Mouse (Mus musculus) embryonic facial prominence, embryonic 14.5 days (tissue): ENCODE measurements around the gene Neb. TPM values are rescaled to one million over a fixed set of nuclear protein-coding genes. Genes with fewer than 3 reads are reported as not detected.
"Not testable (repeated sequence)": the region's sequence is repeated elsewhere in the genome, so short reads cannot be mapped to it uniquely, and the experiment has no call there.

Source experiments
- ATAC-seq: fragments of 200-750 bp; cut with Nextera tagmentation; 2 replicates; pipeline ENCODE4 v1.8.0; 2017; ENCODE audit warnings: low read depth, moderate number of reproducible peaks, moderate TSS enrichment
- DNase-seq: peaks from one replicate; pipeline ENCODE4 v3.0.0-alpha.2; 2015; ENCODE audit warnings: low spot score
- H3K27ac ChIP-seq: fragments of 300-500 bp; sonication (generic); replicated peaks from 2 replicates; pipeline ENCODE4 v1.5.1; 2014; ENCODE audit warnings: low read depth, mild to moderate bottlenecking, low read length, moderate library complexity
- H3K27me3 ChIP-seq: fragments of 300-500 bp; sonication (generic); replicated peaks from 2 replicates; pipeline ENCODE4 v1.6.1; 2014; ENCODE audit warnings: low read length; ENCODE audit not compliant: control insufficient read depth, insufficient read depth
- H3K36me3 ChIP-seq: fragments of 300-500 bp; sonication (generic); 2 replicates; pipeline ENCODE4 v1.6.1; 2014; ENCODE audit warnings: low read length, mixed read lengths; ENCODE audit not compliant: control insufficient read depth, insufficient read depth
- H3K4me1 ChIP-seq: fragments of 300-500 bp; sonication (generic); 2 replicates; pipeline ENCODE4 v1.6.1; 2014; ENCODE audit warnings: antibody characterized with exemption, low read length; ENCODE audit not compliant: control insufficient read depth, insufficient read depth
- H3K4me2 ChIP-seq: fragments of 300-500 bp; sonication (generic); 2 replicates; pipeline ENCODE4 v1.6.1; 2014; ENCODE audit warnings: low read depth, mild to moderate bottlenecking, low read length, moderate library complexity, mixed read lengths
- H3K4me3 ChIP-seq: fragments of 300-500 bp; sonication (generic); 2 replicates; pipeline ENCODE4 v1.5.1; 2014; ENCODE audit warnings: low read depth, mild to moderate bottlenecking, low read length
- H3K9ac ChIP-seq: fragments of 300-500 bp; sonication (generic); 2 replicates; pipeline ENCODE4 v1.6.1; 2014; ENCODE audit warnings: low read depth, mild to moderate bottlenecking, low read length, moderate library complexity, mixed read lengths
- H3K9me3 ChIP-seq: fragments of 300-500 bp; sonication (generic); 2 replicates; pipeline ENCODE4 v1.6.1; 2016; ENCODE audit warnings: low read length; ENCODE audit not compliant: control insufficient read depth
- WGBS: fragments of 180-500 bp; shearing (Covaris S2); extraction: QIAGEN DNeasy Blood & Tissue Kit; methylation state at CpG from one replicate; pipeline ENCODE4 v1.1.7; 2014; 5-methylcytosine and 5-hydroxymethylcytosine counted together
- polyA plus RNA-seq: library from polyadenylated mRNA; unstranded; fragments of >200 nt; fragmentation: Nextera tagmentation; extraction: Ambion mirVana; gene quantifications from 2 replicates; pipeline ENCODE4 v1.2.1, GENCODE M21; 2014

Neb gene
- polyA plus RNA-seq, 1 experiment from 2014 or later: 249 TPM

GRCm38 (mm10) chr2:52177726-52178125, 200.5 kb downstream of the Neb start:
- Histone ChIP-seq H3K4me2 (no peak overlapping the region), H3K36me3 (no peaks in the 10 kb centered on the region), H3K4me3 (no peak overlapping the region), H3K4me1 (no peaks in the 10 kb centered on the region), H3K27me3 (no peaks in the 10 kb centered on the region), H3K27ac (no peak overlapping the region), H3K9ac (no peak overlapping the region), H3K9me3 (no peaks in the 10 kb centered on the region)
- DNase-seq (no peak), ATAC-seq (no peak)
- WGBS: 87% methylated on average over 9 of the region's 9 CpGs

GRCm38 (mm10) chr2:52177184-52177583, 201.1 kb downstream of the Neb start:
- ATAC-seq (no peak), DNase-seq (no peak)
- no peaks in the 10 kb centered on the region for H3K4me1 ChIP-seq

GRCm38 (mm10) chr2:52176537-52176936, 201.7 kb downstream of the Neb start:
- H3K9ac ChIP-seq: no peak overlapping the region
- ATAC-seq: no peak
- no peak overlapping the region for H3K27ac ChIP-seq
- H3K4me1 ChIP-seq: no peaks in the 10 kb centered on the region
- WGBS: 67% methylated on average over 8 of the region's 8 CpGs
- no peaks in the 10 kb centered on the region for H3K9me3 ChIP-seq
- no peak for DNase-seq
- H3K4me2 ChIP-seq: no peak overlapping the region
- H3K27me3 ChIP-seq: no peaks in the 10 kb centered on the region
- H3K4me3 ChIP-seq: no peak overlapping the region
- H3K36me3 ChIP-seq: no peaks in the 10 kb centered on the region

More at GRCm38 (mm10) chr2:52177184-52177583, 201.1 kb downstream of the Neb start:
- Histone ChIP-seq H3K9me3 (no peaks in the 10 kb centered on the region), H3K27me3 (no peaks in the 10 kb centered on the region), H3K27ac (no peak overlapping the region), H3K4me2 (no peak overlapping the region), H3K36me3 (no peaks in the 10 kb centered on the region), H3K9ac (no peak overlapping the region), H3K4me3 (no peak overlapping the region)
- 95% methylated on average over 7 of the region's 7 CpGs for WGBS

- H3K9ac ChIP-seq: no peak overlapping the region
- no peak for ATAC-seq
- H3K9me3 ChIP-seq: no peaks in the 10 kb centered on the region
Observed at GRCm38 (mm10) chr2:52174951-52175350, 203.3 kb downstream of the Neb start.

GRCm38 (mm10) chr2:52169243-52170005, 208.8 kb downstream of the Neb start:
- Histone ChIP-seq H3K27ac (no peak overlapping the region), H3K36me3 (no peaks in the 10 kb centered on the region), H3K4me3 (no peak overlapping the region), H3K9me3 (no peaks in the 10 kb centered on the region), H3K9ac (no peak overlapping the region), H3K4me1 (no peaks in the 10 kb centered on the region), H3K4me2 (no peak overlapping the region), H3K27me3 (no peaks in the 10 kb centered on the region)
- WGBS: 73% methylated on average over 7 of the region's 7 CpGs
- ATAC-seq: no peak
- no peak for DNase-seq

More at GRCm38 (mm10) chr2:52174951-52175350, 203.3 kb downstream of the Neb start:
- H3K4me1 ChIP-seq: no peaks in the 10 kb centered on the region
- no peaks in the 10 kb centered on the region for H3K36me3 ChIP-seq
- H3K27me3 ChIP-seq: no peaks in the 10 kb centered on the region
- H3K4me3 ChIP-seq: no peak overlapping the region
- no peak overlapping the region for H3K4me2 ChIP-seq
- no peak for DNase-seq
- 91% methylated on average over 4 of the region's 4 CpGs for WGBS
- no peak overlapping the region for H3K27ac ChIP-seq

- ATAC-seq: no peak
Observed at GRCm38 (mm10) chr2:52153064-52153463, 225.2 kb downstream of the Neb start.

GRCm38 (mm10) chr2:52133351-52133750, 244.9 kb downstream of the Neb start:
- H3K36me3 ChIP-seq: peaks cover 17% of the 10 kb centered on the region
- no peaks in the 10 kb centered on the region for H3K4me1 ChIP-seq
- H3K27ac ChIP-seq: no peak overlapping the region
- WGBS: 81% methylated on average over 2 of the region's 2 CpGs
- no peaks in the 10 kb centered on the region for H3K27me3 ChIP-seq
- 0 out of 2 replicates have a peak, but pooled peaks cover 3% of the 10 kb centered on the region for H3K9me3 ChIP-seq
- ATAC-seq (0 out of 2 replicates have a peak, but pooled peaks have one; percentile 47), DNase-seq (peak; percentile 24)
- H3K9ac ChIP-seq: no peak overlapping the region
- H3K4me3 ChIP-seq: no peak overlapping the region
- H3K4me2 ChIP-seq: no peak overlapping the region

More at GRCm38 (mm10) chr2:52153064-52153463, 225.2 kb downstream of the Neb start:
- Histone ChIP-seq H3K4me1 (no peaks in the 10 kb centered on the region), H3K9me3 (no peaks in the 10 kb centered on the region), H3K27ac (no peak overlapping the region), H3K36me3 (no peaks in the 10 kb centered on the region), H3K27me3 (no peaks in the 10 kb centered on the region), H3K9ac (no peak overlapping the region), H3K4me3 (no peak overlapping the region), H3K4me2 (no peak overlapping the region)
- 76% methylated on average over 3 of the region's 3 CpGs for WGBS
- DNase-seq: no peak

- not testable (repeated sequence) for H3K27ac ChIP-seq, DNase-seq, ATAC-seq, H3K4me2 ChIP-seq, H3K27me3 ChIP-seq, H3K4me3 ChIP-seq, H3K4me1 ChIP-seq, H3K9ac ChIP-seq
- Histone ChIP-seq H3K36me3 (peaks cover 14% of the 10 kb centered on the region), H3K9me3 (peaks cover 13% of the 10 kb centered on the region)
- 96% methylated on average over 20 of the region's 20 CpGs for WGBS
Observed at GRCm38 (mm10) chr2:52131370-52131769, 246.9 kb downstream of the Neb start.

GRCm38 (mm10) chr2:52114086-52114485, 264.2 kb downstream of the Neb start:
- 61% methylated on average over 1 of the region's 1 CpGs for WGBS
- ATAC-seq (no peak), DNase-seq (no peak)
- no peak overlapping the region for H3K9ac ChIP-seq
- no peak overlapping the region for H3K4me3 ChIP-seq
- H3K27me3 ChIP-seq: no peaks in the 10 kb centered on the region
- H3K4me1 ChIP-seq: no peaks in the 10 kb centered on the region
- H3K27ac ChIP-seq: no peak overlapping the region
- H3K36me3 ChIP-seq: peaks cover 84% of the 10 kb centered on the region
- no peak overlapping the region for H3K4me2 ChIP-seq
- H3K9me3 ChIP-seq: no peaks in the 10 kb centered on the region
